Mouse (Mus musculus): Measurements from ENCODE around the gene Chat. TPM values are rescaled to one million over a fixed set of nuclear protein-coding genes. Genes with fewer than 3 reads are reported as not detected.

Gene Chat
- total RNA-seq, 2 experiments from 2014 or later: not detected

Other genes starting within 250 kb of the Chat start
- gene Ogdhl, start 144.0 kb downstream of the Chat start, total RNA-seq (2021): 10 to 100 TPM; 79.9 to 84.8 TPM
- gene 1700024G13Rik, start 77.6 kb downstream of the Chat start, total RNA-seq (2021): not detected
- not detected for gene Slc18a3, start 1.1 kb downstream of the Chat start, total RNA-seq (2021)
- 10 to 100 TPM; 21.6 to 26.7 TPM for gene Ercc6, start 47.5 kb upstream of the Chat start, total RNA-seq (2021)
- not detected for gene Prrxl1, start 133.4 kb upstream of the Chat start, total RNA-seq (2021)
- under 1 TPM in 1 of 2 experiments, not detected in 1; 0.15 TPM for gene 3425401B19Rik, start 219.3 kb upstream of the Chat start, total RNA-seq (2021)